Mouse (Mus musculus) cerebellum, adult 8-10 months (tissue): ENCODE data around the gene Gm20388.
"Not testable (repeated sequence)": the region's sequence is repeated elsewhere in the genome, so short reads cannot be mapped to it uniquely, and the experiment has no call there.

Experiments
- DNase-seq: peaks from one replicate; pipeline ENCODE4 v3.0.0; 2022

Gm20388 gene

DNA sequence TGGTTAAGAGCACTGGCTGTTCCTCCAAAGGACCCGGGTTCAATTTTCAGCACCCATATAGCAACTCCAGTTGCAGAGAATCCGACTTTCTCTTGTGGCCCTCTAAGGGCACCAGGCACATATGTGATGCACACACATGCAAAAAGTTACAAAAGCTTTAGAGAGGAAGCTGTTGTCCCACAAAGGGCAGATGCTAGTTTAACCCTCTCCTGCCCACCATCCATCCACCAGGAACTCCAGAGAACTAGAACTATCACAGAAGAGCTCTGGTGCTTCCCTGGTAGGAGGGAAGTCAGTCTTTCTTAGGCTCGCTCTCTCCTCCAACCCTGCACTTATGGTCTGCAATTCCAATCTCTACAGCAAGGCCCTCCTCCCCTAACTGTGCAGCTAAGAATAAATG lies 3082.4 kb downstream of the Gm20388 start:
- DNase-seq = no peak

DNA sequence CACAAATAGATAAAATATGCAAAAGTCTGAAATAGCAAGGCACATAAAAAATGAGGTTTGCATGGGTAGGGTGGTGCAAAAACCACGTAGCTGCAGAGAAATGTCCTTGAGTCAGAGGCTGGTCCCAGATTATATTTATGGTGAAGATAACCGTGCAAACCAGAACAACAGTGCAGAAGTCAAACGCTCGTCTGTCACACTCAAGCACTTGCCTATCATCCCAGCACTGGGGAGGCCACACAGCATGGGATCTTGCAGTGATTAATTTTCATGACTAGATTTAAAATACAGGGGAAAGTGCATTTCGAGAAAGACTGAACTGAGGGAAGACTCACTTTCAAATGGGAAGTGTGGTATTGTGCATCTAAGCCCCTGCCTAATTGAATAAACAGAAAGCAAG lies 3083.1 kb downstream of the Gm20388 start:
- no peak for DNase-seq

DNA sequence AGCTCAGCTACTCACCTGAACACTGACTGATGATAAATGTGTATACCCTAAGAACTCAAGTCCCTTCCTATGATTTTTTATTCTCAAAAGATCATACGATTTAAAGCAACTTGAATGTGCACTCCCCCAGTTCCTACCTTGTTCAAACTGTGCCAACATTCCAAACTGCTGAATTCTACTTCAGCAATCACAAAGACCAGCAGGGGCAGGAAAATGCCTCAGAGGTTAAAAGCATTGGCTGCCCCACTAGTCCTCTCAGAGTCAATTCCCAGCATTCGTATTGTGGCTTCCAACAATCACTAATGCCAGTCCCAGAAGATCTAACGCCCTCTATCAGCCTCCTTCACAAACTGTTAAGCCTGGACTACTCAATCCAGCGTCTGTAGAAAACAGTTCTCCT lies 3087.3 kb downstream of the Gm20388 start:
- no peak for DNase-seq

DNA sequence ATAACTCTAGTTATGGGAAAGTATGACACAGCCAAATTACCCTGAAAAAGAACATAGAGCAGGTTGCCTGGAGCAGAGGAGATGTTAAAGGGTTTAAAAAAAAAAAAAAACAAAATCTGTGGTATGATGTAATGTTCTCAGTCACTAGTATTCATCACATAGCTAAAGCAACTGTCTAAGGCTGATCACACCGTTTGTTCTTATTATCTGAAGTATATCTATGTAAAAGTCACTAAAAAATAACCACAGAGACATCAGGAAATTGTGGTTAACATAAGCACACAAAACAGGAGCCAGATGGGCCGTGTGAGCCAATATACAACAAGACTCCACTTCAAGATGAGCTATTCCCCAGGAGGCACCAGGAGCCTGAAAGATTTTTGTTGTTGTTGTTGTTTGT lies 3089.7 kb downstream of the Gm20388 start:
- no peak for DNase-seq

DNA sequence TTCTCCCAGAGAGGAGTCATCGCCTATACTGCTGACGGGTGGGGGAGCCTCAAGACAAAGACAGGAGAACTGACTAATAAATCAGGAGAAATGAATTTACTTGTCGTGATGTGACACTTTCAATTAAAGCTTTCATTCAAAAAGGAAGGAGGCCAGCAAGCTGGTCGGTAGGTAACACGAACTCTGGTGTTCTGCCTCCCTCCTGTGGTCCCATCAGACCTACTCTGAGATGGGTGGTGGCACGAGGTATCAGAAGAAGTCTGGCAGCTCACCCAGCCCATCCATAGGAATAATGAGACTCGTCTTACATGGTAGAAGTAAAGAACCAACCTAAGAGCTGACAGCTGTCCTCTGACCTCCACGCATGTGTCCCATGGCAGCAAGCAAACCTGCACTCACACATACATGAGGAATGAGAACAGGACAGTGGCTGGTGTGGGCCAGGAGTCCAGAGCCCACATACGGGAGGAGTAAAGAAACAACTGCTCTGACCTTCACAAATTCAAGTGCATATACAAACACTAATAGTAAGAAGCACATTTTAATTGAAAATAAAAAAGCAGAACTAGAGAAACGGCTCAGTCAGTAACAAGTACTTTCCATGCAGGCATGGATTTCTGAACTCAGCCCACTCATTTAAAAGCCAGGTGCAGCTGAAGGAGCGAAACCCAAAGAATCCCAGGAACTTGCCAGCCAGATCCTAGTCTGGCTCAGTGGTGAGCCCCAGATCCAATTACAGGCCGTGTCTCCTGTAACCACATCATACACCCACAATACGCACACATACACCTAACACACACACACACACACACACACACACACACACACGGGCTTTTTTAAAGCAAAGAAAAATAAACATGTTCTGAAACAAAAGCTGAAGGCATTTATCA lies 3093.6 kb downstream of the Gm20388 start:
- DNase-seq = no peak

DNA sequence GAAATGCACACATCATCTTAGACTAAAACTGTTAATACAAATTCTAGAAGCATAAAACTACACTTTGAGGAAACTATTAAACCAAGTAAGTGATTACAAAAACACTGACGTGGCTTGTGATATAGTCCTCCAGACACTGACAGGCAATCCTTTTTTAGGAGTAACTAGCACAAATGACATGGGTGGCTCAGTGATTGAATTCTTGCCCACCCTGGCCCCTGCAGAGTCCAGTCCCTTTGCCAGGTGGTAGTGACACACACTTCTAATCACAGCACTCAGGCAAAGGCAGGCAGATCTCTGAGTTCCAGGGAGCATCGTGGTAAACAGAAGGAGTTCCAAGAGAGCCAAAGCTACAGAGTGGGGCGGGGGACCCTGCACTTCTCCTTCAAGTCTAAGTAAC lies 3094.7 kb downstream of the Gm20388 start:
- DNase-seq = no peak

DNA sequence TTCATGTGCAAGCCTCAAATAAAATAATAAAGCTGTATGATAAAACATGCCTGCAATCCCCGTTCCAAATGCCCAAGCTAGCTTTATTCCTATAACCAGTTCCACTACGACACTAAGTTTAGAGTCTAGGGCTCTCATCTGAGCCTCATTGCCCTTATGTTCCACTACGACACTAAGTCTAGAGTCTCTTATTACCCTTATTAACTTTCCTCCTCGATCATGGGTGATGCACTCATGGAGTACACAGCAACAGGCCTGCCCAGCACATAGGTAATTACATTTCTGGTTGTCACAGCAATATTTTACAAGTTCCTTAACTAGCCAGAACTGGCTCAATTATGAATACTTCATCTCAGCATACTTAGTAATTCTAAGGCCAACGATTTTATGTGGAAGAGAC lies 3095.2 kb downstream of the Gm20388 start:
- no peak for DNase-seq

DNA sequence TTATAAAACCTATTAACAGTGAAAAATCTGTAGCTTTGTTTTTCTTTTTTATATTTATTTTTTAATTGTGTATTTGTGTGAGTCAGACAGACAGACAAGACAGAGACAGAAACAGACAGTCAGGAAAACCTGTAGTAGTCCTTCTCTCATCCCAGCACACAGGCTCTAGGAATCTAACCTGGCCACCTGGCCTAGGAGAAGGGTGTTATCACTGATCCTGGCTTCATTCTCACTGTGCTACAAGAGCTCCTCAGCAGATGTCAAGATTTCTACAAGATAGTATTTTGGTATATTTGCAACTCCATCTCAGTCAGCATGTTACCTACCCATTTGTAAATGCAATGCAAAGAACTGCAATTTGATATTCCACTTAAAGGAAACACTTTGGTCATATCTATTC lies 3100.7 kb downstream of the Gm20388 start:
- DNase-seq = no peak

DNA sequence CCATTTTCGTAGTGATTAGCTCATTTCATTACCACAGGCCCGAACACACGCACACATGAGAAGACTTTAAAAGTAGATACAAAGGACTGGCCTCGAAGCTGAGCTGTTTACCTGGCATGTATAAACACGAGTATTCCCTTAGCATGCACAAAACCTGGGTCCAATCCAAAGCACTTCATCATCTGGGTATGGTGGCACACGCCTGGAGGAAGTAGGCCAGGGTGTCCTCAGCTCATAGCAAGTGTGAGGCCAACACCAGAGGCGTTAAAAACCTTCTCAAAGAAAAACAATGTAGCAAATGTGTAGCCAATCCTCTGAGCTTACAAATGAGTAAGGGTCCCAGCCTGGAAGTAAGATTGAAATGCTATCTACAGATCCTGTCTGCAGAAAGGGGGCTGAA lies 3103.8 kb downstream of the Gm20388 start:
- no peak for DNase-seq

DNA sequence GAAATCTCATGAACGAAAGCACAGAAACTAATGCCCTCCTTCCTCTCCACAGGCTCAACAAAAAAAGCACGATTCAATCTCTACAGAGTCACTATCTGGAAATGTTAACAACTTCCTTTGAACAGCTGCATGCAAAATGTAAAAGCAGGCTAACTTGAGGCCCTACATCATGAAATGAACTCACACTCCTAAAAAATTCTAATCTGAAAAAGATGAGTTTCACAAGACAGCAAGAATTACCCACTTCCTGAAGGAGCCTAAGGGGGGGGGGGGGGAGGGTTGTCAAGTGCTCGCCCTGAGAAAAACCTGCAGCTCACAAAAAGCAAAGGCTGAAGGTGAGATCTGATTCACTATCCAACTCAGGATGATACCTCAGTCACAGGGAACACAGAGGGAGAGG lies 3104.4 kb downstream of the Gm20388 start:
- DNase-seq = no peak

DNA sequence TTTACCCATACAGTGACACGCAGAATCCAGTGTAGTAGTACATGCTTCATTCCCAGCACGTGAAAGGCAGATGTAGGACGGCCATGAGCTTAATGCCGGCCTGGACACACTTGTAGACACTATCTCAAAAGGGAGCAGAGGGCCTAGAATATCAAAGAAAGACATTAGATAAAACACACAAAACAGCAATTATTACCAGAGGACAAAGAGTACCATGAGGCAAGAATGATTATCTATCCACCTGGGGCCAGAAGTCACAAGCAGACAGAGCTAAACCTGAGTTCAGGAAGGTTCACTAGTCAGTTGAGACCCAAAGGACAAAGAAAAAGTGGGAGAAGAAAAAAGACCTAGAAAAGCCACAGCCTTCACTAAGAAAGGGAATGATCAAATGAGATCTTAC lies 3106.5 kb downstream of the Gm20388 start:
- no peak for DNase-seq

DNA sequence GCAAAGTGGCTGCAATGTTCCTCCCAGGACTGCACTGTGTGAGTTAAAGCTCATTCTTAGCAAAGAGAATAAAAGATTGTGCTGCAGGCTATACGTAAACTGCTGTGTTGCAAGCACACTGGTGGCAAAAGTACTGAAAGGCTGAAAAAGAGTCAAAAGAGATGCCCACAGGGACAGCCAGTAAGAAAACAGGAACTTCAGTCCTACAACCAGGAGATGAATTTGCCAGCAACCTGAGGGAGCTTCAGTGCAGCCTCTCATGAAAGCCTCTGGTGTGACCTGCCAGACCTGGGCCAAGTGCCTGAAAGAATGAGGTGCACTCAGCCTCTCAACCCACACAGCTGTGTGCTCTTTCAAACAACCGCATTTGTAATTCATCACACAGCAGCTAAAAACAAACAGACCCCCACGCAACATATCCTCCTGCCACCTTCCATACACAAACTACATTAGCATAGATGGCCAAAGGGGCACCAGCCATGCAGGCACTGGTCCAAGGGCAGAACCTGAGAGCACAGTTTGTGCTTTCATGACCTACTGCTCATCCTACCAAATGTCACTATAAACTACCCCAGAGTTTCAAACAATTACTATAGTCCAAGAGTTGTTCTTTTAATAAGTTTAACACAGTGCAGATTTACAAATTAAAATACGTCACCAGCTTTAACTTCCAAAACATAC lies 3108.0 kb downstream of the Gm20388 start:
- no peak for DNase-seq

DNA sequence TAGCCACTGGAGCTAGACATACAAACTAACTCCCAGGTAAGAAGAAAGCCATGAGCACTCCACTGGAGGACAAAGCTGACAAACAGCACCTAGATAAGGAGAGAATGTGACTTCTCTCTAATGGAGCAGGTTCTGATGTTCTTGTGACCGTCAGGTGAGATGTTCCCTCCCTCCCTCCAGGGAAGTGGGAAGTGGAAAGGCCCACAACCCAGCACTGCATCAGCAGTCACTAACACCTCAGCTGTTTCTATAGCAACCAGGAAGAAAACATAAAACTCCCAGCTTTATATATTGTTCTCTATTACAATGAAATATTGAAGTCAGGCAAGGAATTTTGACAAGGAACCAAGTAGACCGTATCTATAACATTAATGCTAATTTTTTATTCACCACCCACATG lies 3109.4 kb downstream of the Gm20388 start:
- DNase-seq = no peak

DNA sequence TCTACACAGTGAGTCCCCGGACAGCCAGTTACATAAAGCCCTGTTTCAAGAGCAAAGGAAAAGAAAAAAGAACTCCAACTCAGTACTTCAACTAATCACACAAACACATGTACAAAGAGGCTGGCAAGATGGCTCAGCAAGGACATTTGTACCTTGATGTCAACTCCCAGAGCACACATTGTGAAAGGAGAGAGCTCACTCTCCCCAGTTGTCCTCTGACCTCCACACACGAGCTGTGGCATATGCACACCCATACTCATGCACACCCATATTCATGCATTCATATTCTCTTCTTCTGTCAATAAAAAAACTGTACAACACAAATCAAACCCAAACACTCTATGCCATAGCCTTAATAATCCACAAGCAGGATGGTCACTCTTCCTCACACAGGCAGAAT lies 3110.2 kb downstream of the Gm20388 start:
- no peak for DNase-seq

DNA sequence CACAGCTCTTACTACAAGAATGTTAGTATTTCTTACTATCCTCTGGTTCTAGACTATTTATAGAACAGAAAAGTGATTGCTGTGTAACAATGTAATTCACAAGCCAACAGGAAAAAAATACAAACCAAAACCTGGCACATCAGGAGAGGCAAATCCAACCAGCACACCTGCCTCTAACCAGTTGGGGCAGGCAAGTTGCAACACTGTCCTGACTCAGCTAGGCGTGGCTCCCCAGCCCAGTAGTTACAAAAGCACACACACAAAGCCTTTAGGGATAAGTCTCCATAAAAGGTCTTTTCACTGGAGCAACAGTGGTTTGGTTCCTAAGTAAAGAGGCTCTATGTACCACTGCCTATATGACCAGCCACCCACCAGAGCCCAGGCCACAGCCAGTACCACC lies 3110.6 kb downstream of the Gm20388 start:
- DNase-seq = no peak

DNA sequence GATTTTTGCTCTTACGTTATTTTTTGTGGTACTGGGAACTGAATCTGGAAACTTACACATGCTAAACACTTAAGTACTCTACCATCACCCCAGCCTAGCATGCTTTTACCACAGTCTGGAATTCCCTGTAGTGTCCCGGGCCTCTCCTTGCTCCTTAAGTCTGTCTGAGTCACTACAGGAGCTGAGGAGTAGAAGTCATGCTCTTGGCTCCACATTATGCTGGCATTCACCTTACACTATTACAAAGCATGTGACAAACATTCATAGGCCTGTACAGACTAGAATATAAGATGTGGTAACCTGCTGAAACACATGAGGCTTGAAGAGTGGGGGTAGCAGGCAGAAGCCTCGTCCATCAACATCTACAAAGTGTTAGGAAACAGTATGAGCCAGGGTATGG lies 3112.1 kb downstream of the Gm20388 start:
- DNase-seq = no peak

DNA sequence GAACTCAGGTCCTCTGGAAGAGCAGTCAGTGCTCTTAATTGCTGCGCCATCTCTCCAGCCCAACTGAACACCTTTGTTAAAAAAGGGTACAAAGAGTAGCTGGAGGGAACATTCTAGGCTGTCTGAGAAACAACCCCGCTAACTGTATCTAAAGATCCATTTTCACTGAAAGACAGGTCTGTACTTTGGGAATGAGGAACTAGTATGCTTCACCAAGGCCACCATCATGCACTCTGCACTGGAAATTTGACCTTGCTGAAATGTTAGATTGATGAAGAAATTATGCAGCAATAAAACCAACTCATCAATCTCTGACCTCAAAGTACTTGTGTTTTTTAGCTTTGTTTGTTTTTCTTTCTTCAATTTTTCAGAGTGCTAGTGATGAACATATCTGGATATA lies 3113.6 kb downstream of the Gm20388 start:
- no peak for DNase-seq

DNA sequence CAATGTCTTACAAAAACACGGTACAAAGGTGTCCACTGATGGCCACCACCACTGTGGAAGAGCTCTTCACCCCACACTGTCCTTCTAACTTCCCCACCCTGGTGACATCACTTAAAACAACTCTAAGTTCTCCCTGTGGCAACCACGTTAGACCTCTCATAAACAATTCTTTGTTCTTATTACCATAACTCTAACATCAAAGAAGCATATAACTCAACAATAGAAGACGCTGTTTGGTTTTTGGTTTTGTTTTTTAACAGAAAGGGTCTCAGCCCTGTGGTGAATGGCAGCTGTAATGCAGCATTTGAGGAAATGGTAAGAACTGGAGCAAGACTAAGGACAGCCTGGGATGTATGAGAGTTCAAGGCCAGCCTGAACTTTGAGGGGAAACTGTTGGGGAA lies 3115.3 kb downstream of the Gm20388 start:
- DNase-seq = no peak

DNA sequence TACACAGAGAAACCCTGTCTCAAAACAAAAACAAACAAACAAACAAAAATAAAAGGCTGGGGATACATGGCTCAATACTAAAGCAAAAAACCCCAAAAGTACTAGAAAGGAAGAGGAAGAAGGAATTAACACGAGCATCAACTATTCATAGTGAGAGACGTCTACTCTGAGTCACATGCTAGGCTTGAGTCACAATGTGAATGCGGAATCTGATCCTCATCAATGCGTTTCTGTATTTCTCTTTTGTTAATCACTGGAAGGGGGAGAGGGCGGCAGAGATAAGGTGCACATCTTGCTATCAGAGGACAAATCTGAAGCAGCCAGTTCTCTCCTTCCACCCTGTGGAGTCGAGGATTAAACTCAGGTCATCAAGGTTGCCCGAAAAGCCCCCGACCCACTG lies 3117.1 kb downstream of the Gm20388 start:
- DNase-seq = no peak

DNA sequence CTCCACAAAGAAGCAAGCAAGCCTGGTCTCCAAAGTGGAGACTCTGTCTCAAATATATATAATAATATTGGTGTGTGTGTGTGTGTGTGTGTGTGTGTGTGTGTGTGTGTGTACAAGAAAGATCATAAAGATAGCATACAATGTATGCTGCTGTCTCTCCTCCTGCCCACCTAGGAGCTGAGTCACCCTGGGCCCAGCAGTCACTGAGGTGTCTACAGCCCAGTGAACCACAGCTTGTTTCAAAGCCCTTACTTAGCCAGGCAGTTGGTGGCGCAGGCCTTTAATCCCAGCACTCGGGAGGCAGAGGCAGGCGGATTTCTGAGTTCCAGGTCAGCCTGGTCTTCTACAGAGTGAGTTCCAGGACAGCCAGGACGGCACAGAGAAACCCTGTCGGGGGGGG lies 3119.4 kb downstream of the Gm20388 start:
- DNase-seq = not testable (repeated sequence)

DNA sequence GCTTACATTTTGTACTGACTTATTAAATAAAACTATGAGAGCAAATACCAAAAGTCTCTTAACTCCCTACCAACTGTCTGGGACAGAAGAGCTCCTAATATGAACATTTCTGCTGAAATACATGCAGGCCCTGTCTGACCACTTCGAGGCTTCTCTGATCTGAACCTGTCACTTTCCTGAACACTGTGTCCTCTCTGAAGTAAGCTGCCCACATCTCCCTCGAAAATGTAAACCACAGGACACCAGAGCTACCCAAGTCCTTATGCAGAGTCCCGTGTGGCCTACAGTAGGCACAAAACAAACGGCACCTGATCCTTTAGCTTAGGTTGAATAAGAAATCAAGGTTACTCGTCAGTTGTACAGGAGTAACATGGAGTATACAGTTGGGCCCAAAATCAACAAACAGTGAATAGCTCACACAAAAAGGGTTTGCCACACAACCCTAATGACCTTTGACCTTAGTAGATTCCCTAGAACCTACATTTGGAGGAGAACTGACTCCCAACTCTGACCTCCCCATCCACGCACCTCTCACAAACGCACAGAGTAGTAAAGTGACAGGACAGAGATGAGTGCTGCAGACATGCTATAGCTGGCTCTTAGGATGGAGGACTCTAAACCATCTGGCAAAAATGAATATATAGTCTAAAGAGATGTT lies 3120.8 kb downstream of the Gm20388 start:
- DNase-seq = no peak

DNA sequence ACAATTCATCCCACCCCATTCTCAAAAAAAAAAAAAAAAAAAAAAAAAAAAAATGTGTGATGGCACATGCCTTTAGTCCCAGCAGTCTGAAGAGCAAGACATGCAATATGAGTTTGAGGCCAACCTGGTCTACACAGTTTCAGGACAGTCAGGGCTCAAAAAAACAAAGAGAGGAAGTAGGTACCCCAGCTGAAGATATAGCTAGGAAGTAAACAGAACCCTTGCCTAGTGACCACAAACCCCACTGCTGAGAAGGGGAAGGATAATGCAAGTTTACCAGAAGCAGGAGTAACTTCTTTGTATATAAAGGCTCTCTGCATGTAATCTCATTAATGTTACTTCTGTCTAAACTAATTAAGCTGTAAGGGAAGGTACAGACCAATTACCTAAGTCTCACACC lies 3122.1 kb downstream of the Gm20388 start:
- no peak for DNase-seq

DNA sequence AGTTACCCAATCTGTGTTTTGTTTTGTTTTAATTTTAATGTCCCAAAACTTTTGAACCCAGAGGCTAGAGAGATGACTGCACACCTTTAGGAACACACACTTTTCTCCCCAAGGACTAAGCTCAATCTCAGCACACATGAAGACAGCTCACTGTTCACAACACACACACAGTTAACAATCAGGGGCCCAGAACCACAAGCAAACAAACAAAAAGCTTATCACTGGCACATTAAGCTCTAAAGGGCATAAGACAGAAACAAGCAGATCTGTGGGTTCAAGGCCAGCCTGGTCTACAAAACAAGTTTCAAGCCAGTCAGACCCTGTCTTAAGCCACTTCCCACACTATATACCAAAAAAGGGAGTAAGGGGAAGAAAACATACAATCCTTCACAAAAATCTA lies 3122.8 kb downstream of the Gm20388 start:
- DNase-seq = no peak

DNA sequence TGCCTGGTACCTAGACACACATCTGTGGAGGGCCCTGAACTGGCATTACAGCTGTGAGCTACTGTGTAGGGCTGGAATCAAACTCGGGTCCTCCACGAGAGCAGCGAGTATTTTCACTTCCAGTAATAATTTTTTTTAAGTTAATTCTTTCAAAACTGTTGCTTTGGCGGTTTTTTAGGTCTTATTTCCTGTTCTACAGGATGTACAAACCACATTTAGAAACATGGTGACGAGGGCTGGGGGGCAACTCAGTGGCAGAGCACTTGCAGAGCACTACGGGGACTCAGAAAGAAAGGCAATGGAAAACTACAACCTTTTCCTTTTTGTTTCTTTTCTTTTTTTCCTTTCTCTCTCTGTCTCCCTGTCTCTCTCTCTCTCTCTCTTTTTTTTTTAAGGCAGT lies 3123.5 kb downstream of the Gm20388 start:
- DNase-seq = no peak
